Comparison of ENCODE assay signal across 9 mouse cellular contexts in genomic region chr2:78159877-78160485, GRCm38 (mm10).
A peak's percentile ranks its signal among the peaks of the same experiment; 100 is the strongest.
DNase-seq lines count a peak whose midpoint lies in the region; ATAC-seq and TF ChIP-seq lines count a peak whose summit lies in the region.
"Had no signal": no experiment of that assay in that cellular context is flagged by ENCODE, and none has a peak within 500 bp of the region (broad histone marks: within the 10 kb centered on the region; RNA-seq: fewer than 3 reads in every experiment).

No protein-coding gene starts in this region.

- DNase-seq in gastrocnemius, postnatal 25 days = peak; percentile 10
- no peak for DNase-seq in gastrocnemius, postnatal 14 days
- DNase-seq in brain, embryonic 14.5 days (ENCODE audit: low read depth) = peak; percentile 96
- peak; percentile 80 for DNase-seq in forebrain, postnatal 0 days
- peak; percentile 52 for DNase-seq in lung, postnatal 10 days
- no peak for DNase-seq in thymus, postnatal 36 days
- DNase-seq in spleen, adult 18-20 months = no peak
- no peak for DNase-seq in adrenal gland, postnatal 25 days

- H3K27ac ChIP-seq in forebrain, postnatal 0 days (ENCODE audit: low read depth, low read length) = peak overlapping the region; percentile 59; the same call in 1 of the 2 replicates

- no peak overlapping the region for H3K9ac ChIP-seq in forebrain, postnatal 0 days

- no peak for TF ChIP-seq CTCF in brain, embryonic 14.5 days (IDR thresholded peaks at IDR 0.05; ENCODE audit: borderline replicate concordance, extremely low read depth, insufficient read depth, insufficient read length)
- no peak for TF ChIP-seq CTCF in forebrain, postnatal 0 days (IDR thresholded peaks at IDR 0.05; ENCODE audit: low read depth)

- TF ChIP-seq POLR2A in brain, embryonic 14.5 days (IDR thresholded peaks at IDR 0.05; ENCODE audit: borderline replicate concordance, extremely low read depth, insufficient read depth, insufficient read length, poor library complexity, severe bottlenecking) = no peak

- intact Hi-C loops in gastrocnemius, postnatal 14 days (cut with DNase I; ENCODE audit: low total_unique reads) = no loop called here

- no peaks in the 10 kb centered on the region for H3K9me3 ChIP-seq in forebrain, postnatal 0 days (ENCODE audit: low read length)

- H3K36me3 ChIP-seq in forebrain, postnatal 0 days (ENCODE audit: insufficient read depth) = no peaks in the 10 kb centered on the region

- H3K27me3 ChIP-seq in forebrain, postnatal 0 days (ENCODE audit: insufficient read depth, low read length) = no peaks in the 10 kb centered on the region

- no peaks in the 10 kb centered on the region; the same call in 1 of the 2 replicates for H3K4me1 ChIP-seq in forebrain, postnatal 0 days (ENCODE audit: insufficient read depth)

- 22% methylated on average over 3 of the region's 3 CpGs for WGBS in forebrain, postnatal 0 days

- H3K4me2 ChIP-seq in forebrain, postnatal 0 days (ENCODE audit: low read depth) = peak overlapping the region; percentile 2; the same call in 1 of the 2 replicates

- H3K4me3 ChIP-seq in forebrain, postnatal 0 days (ENCODE audit: low read depth, low read length) = no peak overlapping the region
- H3K4me3 ChIP-seq: myocyte had no signal

- ATAC-seq in forebrain, postnatal 0 days = peak; percentile 97

Comparison
In these comparisons a context has a peak if more than half of its experiments do, and no peak if none do; other contexts are left out.
1. DNase-seq: peak in gastrocnemius, postnatal 25 days (single experiment), brain, embryonic 14.5 days (single experiment), forebrain, postnatal 0 days (single experiment) and lung, postnatal 10 days (single experiment); none in gastrocnemius, postnatal 14 days (single experiment), thymus, postnatal 36 days (0 of 2), spleen, adult 18-20 months (0 of 2) and adrenal gland, postnatal 25 days (single experiment).